Comparison of ENCODE assay signal across 23 mouse cellular contexts in genomic region chr5:66888061-66888460, GRCm38 (mm10).
"Had no signal": no experiment of that assay in that cellular context is flagged by ENCODE, and none has a peak within 500 bp of the region (broad histone marks: within the 10 kb centered on the region; RNA-seq: fewer than 3 reads in every experiment).

No protein-coding gene starts in this region.

- H3K27me3 ChIP-seq: limb, embryonic 13.5 days; liver, embryonic 12.5 days; liver, embryonic 15.5 days; midbrain, embryonic 12.5 days; midbrain, embryonic 15.5 days; neural tube, embryonic 12.5 days; neural tube, embryonic 15.5 days had no signal

- DNase-seq: kidney, adult 2 months; kidney, postnatal 25 days; layer of hippocampus, adult 9-11 months; liver; lung, adult 2 months; right cerebral cortex, adult 18-20 months; right cerebral cortex, postnatal 14 days; right cerebral cortex, postnatal 4 days; thymus, adult 2 months; thymus, postnatal 14 days; thymus, postnatal 4 days had no signal

- H3K4me3 ChIP-seq: layer of hippocampus, adult 2 months; limb, embryonic 10.5 days; limb, embryonic 13.5 days; liver, embryonic 12.5 days; liver, embryonic 15.5 days; midbrain, embryonic 12.5 days; midbrain, embryonic 15.5 days; neural tube, embryonic 12.5 days; neural tube, embryonic 15.5 days had no signal

- ATAC-seq: liver, embryonic 12.5 days; midbrain, embryonic 15.5 days had no signal

- H3K36me3 ChIP-seq: limb, embryonic 13.5 days; liver, embryonic 12.5 days; liver, embryonic 15.5 days; midbrain, embryonic 12.5 days; neural tube, embryonic 12.5 days had no signal

- H3K9ac ChIP-seq: limb, embryonic 13.5 days; liver, embryonic 12.5 days; liver, embryonic 15.5 days; midbrain, embryonic 12.5 days; midbrain, embryonic 15.5 days; neural tube, embryonic 12.5 days; neural tube, embryonic 15.5 days had no signal

- H3K4me2 ChIP-seq: limb, embryonic 13.5 days; liver, embryonic 12.5 days; liver, embryonic 15.5 days; midbrain, embryonic 12.5 days; midbrain, embryonic 15.5 days; neural tube, embryonic 12.5 days; neural tube, embryonic 15.5 days had no signal

- H3K27ac ChIP-seq: kidney, postnatal 0 days; layer of hippocampus, adult 2 months; limb, embryonic 10.5 days; limb, embryonic 13.5 days; liver, embryonic 12.5 days; liver, embryonic 15.5 days; macrophage; midbrain, embryonic 12.5 days; midbrain, embryonic 15.5 days; neural tube, embryonic 12.5 days; neural tube, embryonic 15.5 days; stomach, postnatal 0 days had no signal

- H3K4me1 ChIP-seq: liver, embryonic 12.5 days; liver, embryonic 15.5 days; midbrain, embryonic 12.5 days; neural tube, embryonic 12.5 days had no signal

- H3K9me3 ChIP-seq: limb, embryonic 10.5 days; liver, embryonic 12.5 days; liver, embryonic 15.5 days had no signal
